Mouse (Mus musculus) spleen, adult 10 weeks (tissue): ENCODE results near the gene Rgs2. TPM values are rescaled to one million over a fixed set of nuclear protein-coding genes. Genes with fewer than 3 reads are reported as not detected.

Experiments
- polyA plus RNA-seq: library from polyadenylated mRNA; stranded (reverse); fragments of 350-450 nt; fragmentation: Illumina TruSeq; extraction: RNeasy Lipid Tissue Mini Kit (QIAGEN cat#74804); gene quantifications from one replicate; pipeline ENCODE4 v1.2.3, GENCODE M21; 2015; ENCODE audit warnings: low replicate concordance; ENCODE audit not compliant: insufficient read depth

Rgs2 gene
- 154 TPM for polyA plus RNA-seq

GRCm38 (mm10) chr1:144003904-144004740, at the start of gene Rgs2:
TSS of gene Rgs2 (minus strand) at chr1:144004161.

Other genes with a start within 250 kb of the Rgs2 start
- gene Trove2, start 227.1 kb downstream of the Rgs2 start, polyA plus RNA-seq = 6.5 TPM
- gene Uchl5, start 226.9 kb downstream of the Rgs2 start, polyA plus RNA-seq = 50.7 TPM
- 4.2 TPM for gene Rgs13, start 173.2 kb upstream of the Rgs2 start, polyA plus RNA-seq
- gene Rgs1, start 245.1 kb upstream of the Rgs2 start, polyA plus RNA-seq = 95.3 TPM